Mouse (Mus musculus): Measurements from ENCODE around the gene Bckdha.

DNA sequence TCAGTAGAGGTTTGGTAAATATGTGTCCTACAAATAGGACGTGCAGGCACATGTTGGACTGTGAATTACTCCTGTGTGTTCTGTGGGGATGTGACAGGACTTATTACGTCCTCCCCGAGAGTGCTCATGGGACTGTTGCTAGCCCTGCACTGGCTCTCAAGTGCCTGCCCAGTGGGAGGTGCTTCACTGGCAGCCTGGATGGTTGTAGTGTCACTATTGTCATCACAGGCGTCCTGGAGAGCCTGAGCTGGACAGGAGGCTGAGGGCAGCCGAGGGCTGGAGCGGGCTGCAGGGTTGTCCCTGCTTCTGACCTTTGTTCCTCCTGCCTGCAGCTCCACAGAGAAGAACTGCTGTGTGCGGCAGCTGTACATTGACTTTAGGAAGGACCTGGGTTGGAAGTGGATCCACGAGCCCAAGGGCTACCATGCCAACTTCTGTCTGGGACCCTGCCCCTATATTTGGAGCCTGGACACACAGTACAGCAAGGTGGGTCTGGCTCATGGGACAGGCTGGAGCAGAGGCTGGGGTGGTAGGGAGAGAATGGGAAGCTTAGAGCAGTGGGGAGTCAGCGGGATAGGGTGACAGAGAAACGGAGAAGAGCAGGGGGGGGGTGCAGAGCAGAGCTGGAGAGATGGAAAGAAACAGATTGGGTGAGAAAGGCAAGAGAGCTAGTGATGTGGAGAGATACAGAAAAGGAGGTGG is 45.2 kb upstream of the Bckdha start:
- TF ChIP-seq CTCF (IDR thresholded peaks at IDR 0.05; ENCODE audit: extremely low read depth, insufficient read depth, insufficient read length, insufficient replicate concordance) = no peak
- no peak for TF ChIP-seq POLR2A (IDR thresholded peaks at IDR 0.05; ENCODE audit: low read depth, low read length)

Measured in spleen, adult 2 months (tissue).